Mouse (Mus musculus) right cerebral cortex, postnatal 36 days (tissue): Measurements from ENCODE around the gene Smurf1.

Experiments
- DNase-seq, 2 experiments: peaks; one replicate each; pipeline ENCODE4 v3.0.0; 2022; ENCODE audit warnings: low spot score in 2 of 2, mixed read lengths in 1 of 2

The Smurf1 gene

GRCm38 (mm10) chr5:144914433-144914906, 51.2 kb downstream of the Smurf1 start:
- DNase-seq, result peak; percentile 69 to 86

GRCm38 (mm10) chr5:144913923-144914322, 51.7 kb downstream of the Smurf1 start:
- peak; percentile 52 for DNase-seq

- no peak for DNase-seq
Observed at GRCm38 (mm10) chr5:144913361-144913760, 52.3 kb downstream of the Smurf1 start.

- DNase-seq, result no peak
Observed at GRCm38 (mm10) chr5:144912519-144913310, 52.9 kb downstream of the Smurf1 start.

GRCm38 (mm10) chr5:144909521-144909920, 56.1 kb downstream of the Smurf1 start:
- DNase-seq, result no peak

- no peak for DNase-seq
Observed at GRCm38 (mm10) chr5:144907591-144907990, 58.1 kb downstream of the Smurf1 start.

- DNase-seq, result no peak
Observed at GRCm38 (mm10) chr5:144904356-144905134, 61.1 kb downstream of the Smurf1 start.

GRCm38 (mm10) chr5:144901791-144902190, 63.9 kb downstream of the Smurf1 start:
- no peak for DNase-seq

GRCm38 (mm10) chr5:144901035-144901434, 64.6 kb downstream of the Smurf1 start:
- DNase-seq, result no peak

- no peak for DNase-seq
Observed at GRCm38 (mm10) chr5:144898448-144899052, 67.1 kb downstream of the Smurf1 start.

GRCm38 (mm10) chr5:144897881-144898280, 67.8 kb downstream of the Smurf1 start:
- no peak for DNase-seq

GRCm38 (mm10) chr5:144891276-144891675, 74.4 kb downstream of the Smurf1 start:
- no peak for DNase-seq

- no peak for DNase-seq
Observed at GRCm38 (mm10) chr5:144885968-144886650, 79.5 kb downstream of the Smurf1 start.

- no peak for DNase-seq
Observed at GRCm38 (mm10) chr5:144884629-144885217, 80.9 kb downstream of the Smurf1 start.

- peak; percentile 43 to 45 for DNase-seq
Observed at GRCm38 (mm10) chr5:144881670-144882399, 83.8 kb downstream of the Smurf1 start.

GRCm38 (mm10) chr5:144877021-144877420, 88.6 kb downstream of the Smurf1 start:
- no peak for DNase-seq

GRCm38 (mm10) chr5:144875892-144876291, 89.8 kb downstream of the Smurf1 start:
- peak; percentile 50 to 62 for DNase-seq

- no peak for DNase-seq
Observed at GRCm38 (mm10) chr5:144875227-144875626, 90.4 kb downstream of the Smurf1 start.

GRCm38 (mm10) chr5:144872867-144873266, 92.8 kb downstream of the Smurf1 start:
- DNase-seq, result no peak

GRCm38 (mm10) chr5:144872326-144872725, 93.3 kb downstream of the Smurf1 start:
- DNase-seq, result no peak

GRCm38 (mm10) chr5:144871775-144872174, 93.9 kb downstream of the Smurf1 start:
- no peak for DNase-seq
